Mouse (Mus musculus) lung, embryonic 16.5 days (tissue): ENCODE results near the gene Rpl38. TPM values are rescaled to one million over a fixed set of nuclear protein-coding genes. Genes with fewer than 3 reads are reported as not detected.
A peak's percentile ranks its signal among the peaks of the same experiment; 100 is the strongest.

Source experiments
- ATAC-seq: fragments of 200-750 bp; cut with Nextera tagmentation; 2 replicates; pipeline ENCODE4 v1.8.0; 2017; ENCODE audit warnings: low read depth, mild to moderate bottlenecking, moderate library complexity
- H3K27ac ChIP-seq: fragments of 300-500 bp; sonication (generic); 2 replicates; pipeline ENCODE4 v1.5.1; 2014; ENCODE audit warnings: mild to moderate bottlenecking, control low read depth, low read length
- H3K27me3 ChIP-seq: fragments of 300-500 bp; sonication (generic); 2 replicates; pipeline ENCODE4 v1.6.1; 2014; ENCODE audit warnings: low read depth, low read length, mixed read lengths; ENCODE audit not compliant: control insufficient read depth, insufficient read depth
- H3K36me3 ChIP-seq: fragments of 300-500 bp; sonication (generic); 2 replicates; pipeline ENCODE4 v1.6.1; 2014; ENCODE audit warnings: low read length; ENCODE audit not compliant: control insufficient read depth, insufficient read depth
- H3K4me1 ChIP-seq: fragments of 300-500 bp; sonication (generic); replicated peaks from 2 replicates; pipeline ENCODE4 v1.6.1; 2014; ENCODE audit warnings: low read length, mixed read lengths; ENCODE audit not compliant: control insufficient read depth, insufficient read depth
- H3K4me2 ChIP-seq: fragments of 300-500 bp; sonication (generic); 2 replicates; pipeline ENCODE4 v1.6.1; 2014; ENCODE audit warnings: low read depth, low read length, control low read depth
- H3K4me3 ChIP-seq: fragments of 300-500 bp; sonication (generic); 2 replicates; pipeline ENCODE4 v1.5.1; 2014; ENCODE audit warnings: mild to moderate bottlenecking, low read length, control low read depth
- H3K9ac ChIP-seq: fragments of 300-500 bp; sonication (generic); 2 replicates; pipeline ENCODE4 v1.6.1; 2014; ENCODE audit warnings: low read length, control low read depth
- H3K9me3 ChIP-seq: fragments of 300-500 bp; sonication (generic); 2 replicates; pipeline ENCODE4 v1.6.1; 2016; ENCODE audit warnings: low read length; ENCODE audit not compliant: control insufficient read depth
- WGBS: fragments of 180-500 bp; shearing (Covaris S2); extraction: QIAGEN DNeasy Blood & Tissue Kit; methylation state at CpG from one replicate; pipeline ENCODE4 v1.1.7; 2014; 5-methylcytosine and 5-hydroxymethylcytosine counted together
- polyA plus RNA-seq: library from polyadenylated mRNA; unstranded; fragments of >200 nt; fragmentation: Nextera tagmentation; extraction: Ambion mirVana; gene quantifications from 2 replicates; pipeline ENCODE4 v1.2.1, GENCODE M21; 2015

Rpl38 gene
- polyA plus RNA-seq, 1 experiment from 2014 or later: 914 TPM

GRCm38 (mm10) chr11:114653664-114654063, 14.7 kb upstream of the Rpl38 start:
- H3K9me3 ChIP-seq: no peaks in the 10 kb centered on the region
- H3K27me3 ChIP-seq: peaks cover 5% of the 10 kb centered on the region; the same call in 1 of the 2 replicates
- H3K36me3 ChIP-seq: no peaks in the 10 kb centered on the region
- no peaks in the 10 kb centered on the region for H3K4me1 ChIP-seq
- 76% methylated on average over 6 of the region's 6 CpGs for WGBS
- H3K4me3 ChIP-seq: no peak overlapping the region
- no peak overlapping the region for H3K9ac ChIP-seq
- ATAC-seq: no peak
- no peak overlapping the region for H3K4me2 ChIP-seq
- no peak overlapping the region for H3K27ac ChIP-seq

DNA sequence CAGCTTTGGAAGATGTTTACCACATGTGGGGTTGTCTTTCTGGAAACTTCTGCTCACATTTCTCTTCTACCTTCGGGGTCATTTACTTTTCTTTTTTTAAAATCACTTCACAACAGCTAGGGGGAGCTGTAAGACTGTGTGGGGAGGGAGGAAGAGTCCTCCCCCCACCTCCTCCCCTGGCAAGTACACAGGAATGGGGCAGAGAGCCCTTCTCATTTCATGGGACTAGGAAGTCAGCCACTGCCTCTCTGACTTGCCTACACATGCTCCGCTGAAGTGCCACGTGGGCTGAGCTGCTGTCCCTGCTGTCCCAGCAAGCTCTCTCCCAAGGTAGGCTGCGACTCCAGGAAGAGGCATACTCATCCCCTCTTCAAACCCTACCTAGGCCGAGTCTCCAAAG, 13.8 kb upstream of the Rpl38 start:
- 51% methylated on average over 5 of the region's 5 CpGs for WGBS

DNA sequence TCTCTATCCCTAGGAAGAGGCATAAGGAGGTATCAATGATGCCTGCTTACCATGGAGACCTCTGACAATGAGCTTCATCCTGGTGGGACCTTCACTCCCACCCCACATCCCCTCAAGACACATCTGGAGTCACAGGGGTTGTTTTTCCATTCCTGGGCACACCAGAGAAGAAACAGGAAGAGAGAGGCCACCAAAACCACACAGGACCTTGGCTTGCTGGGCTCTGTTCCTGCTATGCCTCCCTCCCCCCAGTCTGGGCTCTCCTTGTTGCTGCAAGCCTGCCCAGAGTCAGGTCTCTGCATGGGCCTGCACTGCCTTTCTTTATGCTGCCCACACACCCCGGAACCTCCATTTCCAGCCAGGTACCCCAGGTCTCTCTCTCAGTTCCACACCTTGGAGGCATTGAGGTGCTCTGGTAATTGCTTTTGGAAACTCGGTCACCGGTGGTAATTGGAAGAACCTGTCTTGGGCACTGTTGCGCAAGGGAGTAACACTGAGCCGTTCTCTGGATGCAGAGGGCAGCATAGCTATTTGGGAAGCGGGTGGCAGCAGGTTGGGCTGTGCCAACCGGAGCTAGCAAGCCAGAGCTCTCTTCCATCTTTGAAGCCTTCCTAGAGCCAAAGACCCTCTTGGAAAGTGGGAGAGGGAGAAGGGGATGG, 12.8 kb upstream of the Rpl38 start:
- H3K4me3 ChIP-seq: no peak overlapping the region
- no peak overlapping the region for H3K9ac ChIP-seq
- 76% methylated on average over 7 of the region's 7 CpGs for WGBS
- H3K36me3 ChIP-seq: no peaks in the 10 kb centered on the region
- ATAC-seq: no peak
- H3K4me1 ChIP-seq: no peaks in the 10 kb centered on the region
- no peak overlapping the region for H3K27ac ChIP-seq
- H3K4me2 ChIP-seq: no peak overlapping the region
- H3K9me3 ChIP-seq: no peaks in the 10 kb centered on the region
- peaks cover 5% of the 10 kb centered on the region; the same call in 1 of the 2 replicates for H3K27me3 ChIP-seq

More for the DNA sequence above, 13.8 kb upstream of the Rpl38 start:
- ATAC-seq: 0 out of 2 replicates have a peak, but pooled peaks have one; percentile 15
- Histone ChIP-seq H3K4me1 (no peaks in the 10 kb centered on the region), H3K4me2 (no peak overlapping the region), H3K27ac (no peak overlapping the region), H3K9ac (no peak overlapping the region), H3K27me3 (peaks cover 5% of the 10 kb centered on the region; the same call in 1 of the 2 replicates), H3K9me3 (no peaks in the 10 kb centered on the region), H3K4me3 (no peak overlapping the region), H3K36me3 (no peaks in the 10 kb centered on the region)

- 20% methylated on average over 26 of the region's 27 CpGs for WGBS
- H3K4me3 ChIP-seq: no peak overlapping the region
These were observed 11.2 kb upstream of the Rpl38 start for GRCm38 (mm10) chr11:114656994-114657644.

GRCm38 (mm10) chr11:114657737-114658136, 10.6 kb upstream of the Rpl38 start:
- 15% methylated on average over 7 of the region's 7 CpGs for WGBS
- Histone ChIP-seq H3K9me3 (no peaks in the 10 kb centered on the region), H3K4me2 (no peak overlapping the region), H3K36me3 (no peaks in the 10 kb centered on the region), H3K4me3 (no peak overlapping the region), H3K27me3 (peaks cover 5% of the 10 kb centered on the region; the same call in 1 of the 2 replicates), H3K27ac (no peak overlapping the region), H3K4me1 (no peaks in the 10 kb centered on the region), H3K9ac (no peak overlapping the region)
- ATAC-seq: no peak

More at GRCm38 (mm10) chr11:114656994-114657644, 11.2 kb upstream of the Rpl38 start:
- Histone ChIP-seq H3K4me1 (no peaks in the 10 kb centered on the region), H3K9ac (no peak overlapping the region), H3K27ac (no peak overlapping the region), H3K9me3 (no peaks in the 10 kb centered on the region), H3K27me3 (peaks cover 5% of the 10 kb centered on the region; the same call in 1 of the 2 replicates), H3K36me3 (no peaks in the 10 kb centered on the region), H3K4me2 (no peak overlapping the region)
- no peak for ATAC-seq

DNA sequence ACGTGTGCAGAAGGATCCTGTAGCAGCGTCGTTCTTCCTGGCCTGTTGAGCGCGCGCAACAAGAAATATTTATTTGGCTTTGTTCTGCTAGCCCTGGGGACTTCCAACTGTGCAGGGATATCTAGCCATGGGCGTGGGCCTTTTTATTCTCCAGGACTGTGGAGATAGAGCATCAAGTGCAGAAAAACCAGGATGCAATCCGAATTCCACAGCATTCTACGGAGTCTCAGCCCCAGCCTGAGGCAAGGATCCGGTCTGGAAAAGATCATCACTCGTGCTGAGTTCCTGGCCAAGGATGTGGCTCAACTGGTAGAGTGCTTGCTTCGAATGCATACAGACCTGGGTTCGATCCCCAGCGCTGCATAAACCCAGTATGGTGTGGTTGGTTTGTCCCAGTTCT, 6.2 kb upstream of the Rpl38 start:
- no peak overlapping the region for H3K9ac ChIP-seq
- H3K27me3 ChIP-seq: peaks cover 9% of the 10 kb centered on the region; the same call in 1 of the 2 replicates
- WGBS: 81% methylated on average over 14 of the region's 14 CpGs
- H3K27ac ChIP-seq: no peak overlapping the region
- no peaks in the 10 kb centered on the region for H3K36me3 ChIP-seq
- no peaks in the 10 kb centered on the region for H3K4me1 ChIP-seq
- no peak overlapping the region for H3K4me2 ChIP-seq
- H3K4me3 ChIP-seq: no peak overlapping the region
- ATAC-seq: no peak
- H3K9me3 ChIP-seq: no peaks in the 10 kb centered on the region

DNA sequence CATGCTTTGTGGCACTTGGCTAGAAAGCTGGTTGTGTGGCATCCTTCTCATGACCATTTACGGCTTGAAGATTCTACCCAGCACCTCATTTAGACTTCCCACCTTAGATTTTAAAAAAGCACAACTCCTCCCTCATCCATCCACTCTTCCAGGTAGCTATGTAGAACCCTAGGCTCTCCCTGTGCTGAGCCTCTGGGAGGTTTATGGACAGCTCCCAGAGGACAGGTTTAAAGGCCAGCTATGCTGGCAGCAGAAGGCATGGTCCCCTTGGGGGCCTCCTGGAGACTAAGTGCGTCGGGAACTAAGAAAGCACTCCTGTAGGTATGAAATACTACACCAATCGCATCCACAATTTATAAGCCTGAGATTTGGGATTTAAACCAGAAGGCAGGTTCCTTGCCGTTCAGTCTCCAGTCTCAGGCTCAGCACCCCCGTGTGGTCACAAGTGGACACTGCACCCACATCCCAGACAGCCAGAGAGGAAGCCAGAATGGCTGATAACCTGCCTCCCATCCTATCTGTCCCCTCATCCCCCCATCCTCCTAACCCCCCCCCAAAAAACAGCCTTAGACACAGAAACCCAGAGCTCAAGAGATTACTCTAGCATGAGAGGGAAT, 5.5 kb upstream of the Rpl38 start:
- Histone ChIP-seq H3K4me3 (no peak overlapping the region), H3K4me2 (no peak overlapping the region), H3K9me3 (no peaks in the 10 kb centered on the region), H3K9ac (no peak overlapping the region), H3K4me1 (no peaks in the 10 kb centered on the region), H3K36me3 (no peaks in the 10 kb centered on the region), H3K27me3 (peaks cover 6% of the 10 kb centered on the region; the same call in 1 of the 2 replicates), H3K27ac (no peak overlapping the region)
- ATAC-seq: no peak
- 30% methylated on average over 6 of the region's 6 CpGs for WGBS

DNA sequence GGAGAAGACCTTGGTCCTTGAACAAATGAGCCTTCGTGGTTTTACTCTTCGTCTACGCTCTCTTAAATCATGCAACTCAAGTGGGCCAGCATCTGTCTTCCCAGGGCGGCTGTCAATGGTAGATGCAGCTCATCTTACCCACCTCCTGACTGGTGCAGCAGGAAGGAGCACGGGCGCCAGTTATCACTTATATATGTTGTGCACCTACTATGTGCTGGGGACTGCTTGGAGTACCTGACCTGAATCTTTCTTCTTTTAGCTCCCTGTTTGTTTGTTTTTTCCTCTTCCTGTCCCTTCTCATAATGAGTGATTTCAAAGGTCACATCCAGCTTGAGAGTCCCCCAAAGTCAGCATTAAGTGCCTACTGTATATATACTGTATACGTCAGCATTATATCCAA, 4.2 kb upstream of the Rpl38 start:
- Histone ChIP-seq H3K9ac (no peak overlapping the region), H3K9me3 (no peaks in the 10 kb centered on the region), H3K27ac (no peak overlapping the region), H3K36me3 (no peaks in the 10 kb centered on the region), H3K4me3 (no peak overlapping the region), H3K4me2 (no peak overlapping the region), H3K27me3 (peaks cover 6% of the 10 kb centered on the region; the same call in 1 of the 2 replicates), H3K4me1 (no peaks in the 10 kb centered on the region)
- ATAC-seq: no peak
- 66% methylated on average over 7 of the region's 7 CpGs for WGBS

- peaks cover 6% of the 10 kb centered on the region; the same call in 1 of the 2 replicates for H3K27me3 ChIP-seq
- ATAC-seq: no peak
- no peak overlapping the region for H3K27ac ChIP-seq
- WGBS: 34% methylated on average over 2 of the region's 2 CpGs
- no peak overlapping the region for H3K4me2 ChIP-seq
- peaks cover 9% of the 10 kb centered on the region for H3K4me1 ChIP-seq
- H3K36me3 ChIP-seq: peaks cover 1% of the 10 kb centered on the region; the same call in 1 of the 2 replicates
- no peaks in the 10 kb centered on the region for H3K9me3 ChIP-seq
- no peak overlapping the region for H3K4me3 ChIP-seq
- H3K9ac ChIP-seq: no peak overlapping the region
These were observed 2.9 kb upstream of the Rpl38 start for GRCm38 (mm10) chr11:114665463-114665862.
